Mouse (Mus musculus) brain, embryonic 14.5 days (tissue): ENCODE data around the gene Cacna2d3.

Source experiments
- CTCF ChIP-seq: fragments of 200-500 bp; IDR thresholded peaks from 2 replicates; pipeline ENCODE4 v1.5.1; 2012; ENCODE audit warnings: inconsistent platforms, mild to moderate bottlenecking, moderate library complexity, borderline replicate concordance; ENCODE audit not compliant: insufficient read depth, insufficient read length; ENCODE audit errors: extremely low read depth
- POLR2A ChIP-seq: fragments of 200-500 bp; IDR thresholded peaks from 2 replicates; pipeline ENCODE4 v1.6.1; 2012; ENCODE audit warnings: mild to moderate bottlenecking, inconsistent platforms, borderline replicate concordance; ENCODE audit not compliant: poor library complexity, insufficient read depth, insufficient read length, severe bottlenecking; ENCODE audit errors: extremely low read depth

- TF ChIP-seq POLR2A (no peak), CTCF (no peak)
Observed at GRCm38 (mm10) chr14:29038246-29038645, 683.4 kb downstream of the Cacna2d3 start.
